Mouse (Mus musculus) midbrain, postnatal 0 days (tissue): ENCODE data around the gene Etv6. TPM values are rescaled to one million over a fixed set of nuclear protein-coding genes. Genes with fewer than 3 reads are reported as not detected.

Source experiments
- ATAC-seq: fragments of 200-750 bp; cut with Nextera tagmentation; 2 replicates; pipeline ENCODE4 v1.8.0; 2017; ENCODE audit warnings: moderate number of reproducible peaks, mild to moderate bottlenecking, moderate TSS enrichment, moderate library complexity; ENCODE audit not compliant: low FRiP score
- DNase-seq: peaks from one replicate; pipeline ENCODE4 v3.0.0-alpha.2; 2015; ENCODE audit warnings: low spot score
- H3K27ac ChIP-seq: fragments of 300-500 bp; sonication (generic); 2 replicates; pipeline ENCODE4 v1.5.1; 2014; ENCODE audit warnings: low read depth, mild to moderate bottlenecking, low read length, mixed read lengths
- H3K27me3 ChIP-seq: fragments of 300-500 bp; sonication (generic); 2 replicates; pipeline ENCODE4 v1.6.1; 2014; ENCODE audit warnings: low read length, control low read depth, mixed read lengths; ENCODE audit not compliant: insufficient read depth
- H3K36me3 ChIP-seq: fragments of 300-500 bp; sonication (generic); 2 replicates; pipeline ENCODE4 v1.6.1; 2014; ENCODE audit warnings: low read length, control low read depth, mixed read lengths; ENCODE audit not compliant: insufficient read depth
- H3K4me1 ChIP-seq: fragments of 300-500 bp; sonication (generic); 2 replicates; pipeline ENCODE4 v1.6.1; 2014; ENCODE audit warnings: mild to moderate bottlenecking, control low read depth, antibody characterized with exemption, low read length, mixed read lengths; ENCODE audit not compliant: insufficient read depth
- H3K4me2 ChIP-seq: fragments of 300-500 bp; sonication (generic); 2 replicates; pipeline ENCODE4 v1.6.1; 2014; ENCODE audit warnings: low read depth, mild to moderate bottlenecking, low read length, mixed read lengths; ENCODE audit not compliant: poor library complexity, severe bottlenecking
- H3K4me3 ChIP-seq: fragments of 300-500 bp; sonication (generic); 2 replicates; pipeline ENCODE4 v1.5.1; 2014; ENCODE audit warnings: low read depth, mild to moderate bottlenecking, low read length, moderate library complexity
- H3K9ac ChIP-seq: fragments of 300-500 bp; sonication (generic); replicated peaks from 2 replicates; pipeline ENCODE4 v1.6.1; 2014; ENCODE audit warnings: mild to moderate bottlenecking, low read length, moderate library complexity, mixed read lengths; ENCODE audit not compliant: poor library complexity, severe bottlenecking
- H3K9me3 ChIP-seq: fragments of 300-500 bp; sonication (generic); 2 replicates; pipeline ENCODE4 v1.6.1; 2016; ENCODE audit warnings: low read length, control low read depth
- CTCF ChIP-seq: IDR thresholded peaks from 2 replicates; pipeline ENCODE4 v1.5.1; 2016; ENCODE audit warnings: antibody characterized with exemption, mild to moderate bottlenecking
- WGBS: fragments of 180-500 bp; shearing (Covaris S2); extraction: QIAGEN DNeasy Blood & Tissue Kit; methylation state at CpG from one replicate; pipeline ENCODE4 v1.1.7; 2014; 5-methylcytosine and 5-hydroxymethylcytosine counted together
- polyA plus RNA-seq: library from polyadenylated mRNA; unstranded; fragments of >200 nt; fragmentation: Nextera tagmentation; extraction: Ambion mirVana; gene quantifications from 2 replicates; pipeline ENCODE4 v1.2.1, GENCODE M21; 2015
- total RNA-seq: library from RNA; depleted of rRNA; stranded (reverse); fragments of >200 nt; gene quantifications from 2 replicates; pipeline ENCODE4 v1.2.3, GENCODE M21; 2014

Etv6 gene
- total and polyA plus RNA-seq, 2 experiments from 2014 or later, result 2.9 to 7.2 TPM

- no peak for TF ChIP-seq CTCF
- H3K4me2 ChIP-seq, result no peak overlapping the region
- H3K27me3 ChIP-seq, result no peaks in the 10 kb centered on the region
- no peak overlapping the region for H3K4me3 ChIP-seq
- no peak overlapping the region for H3K27ac ChIP-seq
- no peaks in the 10 kb centered on the region for H3K36me3 ChIP-seq
- H3K4me1 ChIP-seq, result peaks cover 11% of the 10 kb centered on the region; the same call in 1 of the 2 replicates
- DNase-seq, result no peak
- no peak overlapping the region for H3K9ac ChIP-seq
- no peak for ATAC-seq
- WGBS, result 60% methylated on average over 3 of the region's 3 CpGs
- no peaks in the 10 kb centered on the region for H3K9me3 ChIP-seq
Measured at GRCm38 (mm10) chr6:134143649-134144097, 108.2 kb downstream of the Etv6 start.

GRCm38 (mm10) chr6:134144231-134145130 is 109.0 kb downstream of the Etv6 start:
- no peaks in the 10 kb centered on the region for H3K36me3 ChIP-seq
- no peaks in the 10 kb centered on the region for H3K9me3 ChIP-seq
- no peaks in the 10 kb centered on the region for H3K27me3 ChIP-seq
- no peak overlapping the region for H3K4me2 ChIP-seq
- no peak overlapping the region for H3K27ac ChIP-seq
- DNase-seq (no peak), ATAC-seq (no peak)
- WGBS, result 65% methylated on average over 15 of the region's 15 CpGs
- TF ChIP-seq CTCF, result no peak
- H3K4me1 ChIP-seq, result peaks cover 11% of the 10 kb centered on the region; the same call in 1 of the 2 replicates
- no peak overlapping the region for H3K4me3 ChIP-seq
- no peak overlapping the region for H3K9ac ChIP-seq

- Histone ChIP-seq H3K9me3 (no peaks in the 10 kb centered on the region), H3K9ac (no peak overlapping the region), H3K4me3 (no peak overlapping the region), H3K4me2 (0 out of 2 replicates have a peak overlapping the region, but pooled peaks have one; percentile 9), H3K36me3 (no peaks in the 10 kb centered on the region), H3K4me1 (peaks cover 13% of the 10 kb centered on the region; the same call in 1 of the 2 replicates), H3K27me3 (no peaks in the 10 kb centered on the region), H3K27ac (no peak overlapping the region)
- ATAC-seq, result 0 out of 2 replicates have a peak, but pooled peaks have one; percentile 39
- DNase-seq, result no peak
- WGBS, result 41% methylated on average over 22 of the region's 22 CpGs
- TF ChIP-seq CTCF, result no peak
Measured at GRCm38 (mm10) chr6:134147596-134148442, 112.3 kb downstream of the Etv6 start.

GRCm38 (mm10) chr6:134148443-134148942 is 113.0 kb downstream of the Etv6 start:
- no peak overlapping the region for H3K27ac ChIP-seq
- DNase-seq, result peak; percentile 45
- 34% methylated on average over 7 of the region's 7 CpGs for WGBS

GRCm38 (mm10) chr6:134149606-134150005 is 114.1 kb downstream of the Etv6 start:
- Histone ChIP-seq H3K36me3 (no peaks in the 10 kb centered on the region), H3K27me3 (no peaks in the 10 kb centered on the region), H3K4me1 (peaks cover 13% of the 10 kb centered on the region; the same call in 1 of the 2 replicates), H3K27ac (no peak overlapping the region), H3K4me2 (no peak overlapping the region), H3K9ac (no peak overlapping the region), H3K4me3 (no peak overlapping the region), H3K9me3 (no peaks in the 10 kb centered on the region)
- ATAC-seq (no peak), DNase-seq (no peak)
- WGBS, result 96% methylated on average over 7 of the region's 7 CpGs
- no peak for TF ChIP-seq CTCF

More at GRCm38 (mm10) chr6:134148443-134148942, 113.0 kb downstream of the Etv6 start:
- H3K9me3 ChIP-seq, result no peaks in the 10 kb centered on the region
- no peaks in the 10 kb centered on the region for H3K36me3 ChIP-seq
- H3K4me3 ChIP-seq, result no peak overlapping the region
- H3K4me1 ChIP-seq, result peaks cover 13% of the 10 kb centered on the region; the same call in 1 of the 2 replicates
- no peak for TF ChIP-seq CTCF
- ATAC-seq, result 0 out of 2 replicates have a peak, but pooled peaks have one; percentile 25
- no peaks in the 10 kb centered on the region for H3K27me3 ChIP-seq
- H3K9ac ChIP-seq, result no peak overlapping the region
- 0 out of 2 replicates have a peak overlapping the region, but pooled peaks have one; percentile 9 for H3K4me2 ChIP-seq
